Mouse (Mus musculus) right cerebral cortex, postnatal 36 days (tissue): ENCODE results near the gene Gm11020.

Source experiments
- DNase-seq, 2 experiments: peaks; one replicate each; pipeline ENCODE4 v3.0.0; 2022; ENCODE audit warnings: low spot score in 2 of 2, mixed read lengths in 1 of 2

Gm11020 gene

GRCm38 (mm10) chr8:104341678-104342077 is 20.3 kb downstream of the Gm11020 start:
- no peak for DNase-seq

DNA sequence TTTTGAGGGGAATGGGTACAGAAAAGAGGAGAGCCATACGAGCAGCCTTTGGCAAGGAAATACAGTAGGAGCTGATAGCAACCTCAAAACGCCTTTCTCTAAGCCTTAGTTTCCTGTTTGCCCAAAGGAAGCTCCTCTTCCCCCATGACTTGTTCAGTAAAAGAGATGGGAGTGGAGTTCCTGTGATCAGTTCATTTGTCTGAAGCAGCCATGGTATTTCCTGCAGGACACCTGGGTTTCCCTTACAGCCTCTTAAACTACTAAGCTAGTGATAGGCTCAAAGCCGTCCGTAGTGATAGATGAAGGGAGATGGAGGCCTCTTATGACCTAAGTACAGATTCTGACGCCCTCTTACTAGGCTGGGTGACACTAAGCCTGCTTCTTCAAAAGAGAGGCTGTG is 21.1 kb downstream of the Gm11020 start:
- DNase-seq, result no peak

- peak; percentile 67 to 71 for DNase-seq
Measured at GRCm38 (mm10) chr8:104343957-104344356, 22.6 kb downstream of the Gm11020 start.

DNA sequence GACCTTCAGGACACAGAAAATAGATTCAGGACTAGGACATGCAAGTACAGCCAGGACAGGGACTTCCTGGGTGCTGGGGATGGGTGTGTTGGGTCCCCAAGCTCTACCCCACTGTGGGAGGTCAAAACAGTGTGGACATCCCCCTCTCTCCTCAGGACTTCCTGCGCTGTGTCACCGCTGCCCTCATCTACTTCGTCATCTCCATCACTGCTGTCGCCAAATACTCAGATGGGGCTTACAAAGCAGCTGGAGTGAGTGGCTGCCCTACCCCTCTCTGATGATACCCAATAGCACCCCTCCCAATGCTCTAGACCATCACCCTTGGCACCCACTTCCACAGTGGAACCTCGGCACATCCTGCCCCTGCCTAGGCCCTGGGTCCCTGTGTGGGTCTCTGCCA is 23.3 kb downstream of the Gm11020 start:
- no peak for DNase-seq

DNA sequence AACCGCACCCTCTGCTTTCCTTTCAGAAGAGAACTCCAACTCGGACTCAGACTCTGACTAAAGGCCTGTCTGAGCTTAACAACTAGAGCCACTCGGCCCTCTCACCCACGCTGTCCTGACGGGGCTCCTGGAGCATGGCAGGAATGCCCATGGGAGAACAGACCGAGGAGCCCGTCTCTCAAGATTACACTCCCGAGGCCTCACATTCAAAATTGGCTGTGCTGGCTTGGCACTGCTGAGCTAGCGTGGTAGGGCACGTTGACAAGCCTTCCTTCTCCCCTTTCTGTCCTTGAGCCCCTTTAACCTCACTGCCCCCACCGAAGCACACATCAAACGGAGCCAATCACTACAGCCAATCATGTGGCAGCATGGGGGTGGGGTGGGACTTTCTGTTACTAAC is 25.3 kb downstream of the Gm11020 start:
- no peak for DNase-seq

- no peak for DNase-seq
Measured at GRCm38 (mm10) chr8:104348971-104349370, 27.6 kb downstream of the Gm11020 start.

- no peak for DNase-seq
Measured at GRCm38 (mm10) chr8:104350047-104350446, 28.7 kb downstream of the Gm11020 start.

DNA sequence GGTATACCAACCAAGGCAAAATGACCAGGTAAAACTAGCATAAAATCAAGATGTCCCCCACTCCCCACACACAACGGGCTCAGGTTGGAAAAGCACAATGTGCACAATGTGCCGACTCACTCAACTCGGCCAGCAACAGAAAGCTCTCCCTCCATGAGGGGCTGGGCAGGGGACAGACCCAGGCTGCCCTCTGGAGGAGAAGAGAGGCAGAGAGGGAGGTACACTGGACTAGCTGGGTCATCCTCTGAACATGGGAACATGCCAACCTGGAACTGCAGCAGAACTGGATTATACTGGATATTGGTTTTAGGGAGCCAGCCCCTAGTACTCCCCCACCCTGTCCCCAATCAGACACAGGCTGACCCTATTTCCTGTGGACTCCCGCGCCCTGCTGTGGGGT is 31.8 kb downstream of the Gm11020 start:
- DNase-seq, result no peak

GRCm38 (mm10) chr8:104354504-104354903 is 33.1 kb downstream of the Gm11020 start:
- DNase-seq, result no peak

DNA sequence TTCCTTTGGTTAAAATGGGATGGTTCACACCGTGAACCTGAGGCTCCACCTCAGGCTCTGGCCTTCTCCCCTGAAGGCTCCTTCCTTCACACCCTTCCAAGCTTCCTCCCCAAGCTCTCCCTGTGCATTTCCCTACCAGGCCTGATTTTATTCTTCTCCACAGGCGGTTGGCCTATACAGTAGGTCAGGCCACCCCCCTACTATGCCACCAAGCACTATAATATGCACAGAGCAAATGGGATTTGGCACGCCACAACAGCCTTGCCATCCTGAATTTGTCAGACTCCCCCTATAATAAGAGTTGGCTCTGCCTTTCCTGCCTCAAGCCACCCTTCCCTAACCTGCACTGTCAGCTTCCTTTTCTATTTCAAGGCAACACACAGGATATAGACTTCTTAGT is 37.3 kb downstream of the Gm11020 start:
- no peak for DNase-seq

DNA sequence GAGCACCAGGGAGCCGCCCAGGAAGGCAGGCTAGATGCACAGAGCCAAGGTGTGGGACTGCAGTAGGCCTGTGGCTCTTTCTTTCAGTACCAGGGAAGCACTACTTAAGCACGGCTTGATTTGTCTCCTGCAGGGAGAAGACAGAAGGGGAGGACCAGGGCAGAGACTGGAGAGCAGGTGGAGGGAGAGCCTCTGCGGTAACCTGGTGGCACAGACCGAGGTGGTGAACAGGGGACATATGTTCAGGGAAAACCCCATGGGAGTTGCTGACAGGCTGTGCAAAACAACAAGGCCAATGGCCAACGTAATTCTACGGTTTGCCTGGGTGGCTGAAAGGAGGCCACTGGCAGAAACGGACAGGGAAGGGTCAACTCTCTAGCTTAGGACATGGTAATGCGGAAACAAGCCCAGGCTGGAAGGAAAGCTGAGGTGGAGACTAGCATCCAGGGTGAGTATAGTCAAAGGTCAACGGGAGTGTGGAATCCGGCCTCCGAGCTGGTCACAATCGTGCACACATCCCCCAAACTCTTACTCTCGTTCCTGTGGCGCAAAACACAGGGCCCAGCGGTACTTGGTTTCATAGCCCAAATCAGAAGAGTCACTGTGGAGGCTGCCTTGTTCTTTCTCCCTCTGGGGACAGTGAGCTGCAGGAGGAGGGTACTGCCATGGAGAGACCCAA is 38.5 kb downstream of the Gm11020 start:
- DNase-seq, result no peak

DNA sequence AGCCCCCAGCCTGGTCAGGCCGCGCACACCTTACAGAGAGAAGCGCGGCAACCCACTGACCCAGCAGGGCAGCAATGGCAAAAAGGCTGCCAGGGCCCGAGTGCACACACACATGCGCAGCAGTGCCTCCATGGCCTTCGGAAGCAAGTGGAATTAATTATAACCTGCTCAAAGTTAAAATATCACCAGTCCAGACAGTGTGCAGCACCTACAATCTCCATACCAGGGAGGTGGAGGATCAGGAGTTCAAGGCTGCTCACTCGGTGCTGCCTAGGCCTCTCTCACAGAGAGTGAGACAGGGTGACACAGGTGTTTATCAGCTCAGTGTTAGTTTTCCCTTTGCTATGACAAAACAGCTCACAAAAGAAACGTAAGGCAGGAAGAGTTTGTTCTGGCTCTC is 44.3 kb downstream of the Gm11020 start:
- DNase-seq, result no peak

DNA sequence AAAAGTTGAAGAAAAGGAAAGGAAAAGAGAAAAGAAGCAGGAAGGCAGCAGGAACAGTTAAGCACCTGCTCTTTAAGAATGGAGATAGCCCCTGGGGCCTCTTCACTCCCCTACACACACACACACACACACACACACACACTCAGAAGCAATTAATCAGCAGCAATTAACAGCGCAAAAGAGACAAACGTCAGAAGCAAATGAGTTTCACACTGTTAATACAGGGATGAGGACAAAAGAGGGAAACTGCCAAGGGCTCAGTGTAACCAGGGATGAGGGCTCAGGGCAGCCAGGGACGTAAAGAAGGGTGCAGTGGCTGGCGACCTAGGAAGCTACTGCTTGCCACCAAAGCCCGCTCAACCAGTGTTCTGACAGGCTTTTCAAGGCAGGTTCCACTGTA is 46.0 kb downstream of the Gm11020 start:
- no peak for DNase-seq

- DNase-seq, result no peak
Measured at GRCm38 (mm10) chr8:104369591-104369990, 48.2 kb downstream of the Gm11020 start.

GRCm38 (mm10) chr8:104370071-104370470 is 48.7 kb downstream of the Gm11020 start:
- DNase-seq, result no peak

GRCm38 (mm10) chr8:104371121-104371520 is 49.8 kb downstream of the Gm11020 start:
- DNase-seq, result no peak
